Mouse (Mus musculus) forebrain, embryonic 11.5 days (tissue): ENCODE data around the gene Pgap1. TPM values are rescaled to one million over a fixed set of nuclear protein-coding genes. Genes with fewer than 3 reads are reported as not detected.

ENCODE experiments used
- ATAC-seq: fragments of 200-750 bp; cut with Nextera tagmentation; replicated peaks from 2 replicates; pipeline ENCODE4 v1.8.0; 2017; ENCODE audit warnings: moderate TSS enrichment; ENCODE audit not compliant: low FRiP score
- DNase-seq: peaks from one replicate; pipeline ENCODE4 v3.0.0-alpha.2; 2017; ENCODE audit warnings: low spot score
- H3K27ac ChIP-seq: fragments of 300-500 bp; sonication (generic); 2 replicates; pipeline ENCODE4 v1.5.1; 2014; ENCODE audit warnings: low read depth, low read length
- H3K27me3 ChIP-seq: fragments of 300-500 bp; sonication (generic); 2 replicates; pipeline ENCODE4 v1.6.1; 2014; ENCODE audit warnings: mild to moderate bottlenecking, low read length, mixed read lengths; ENCODE audit not compliant: control insufficient read depth, insufficient read depth
- H3K36me3 ChIP-seq: fragments of 300-500 bp; sonication (generic); 2 replicates; pipeline ENCODE4 v1.6.1; 2014; ENCODE audit warnings: mild to moderate bottlenecking, low read length, moderate library complexity, mixed read lengths; ENCODE audit not compliant: control insufficient read depth, insufficient read depth
- H3K4me1 ChIP-seq: fragments of 300-500 bp; sonication (generic); replicated peaks from 2 replicates; pipeline ENCODE4 v1.6.1; 2014; ENCODE audit warnings: low read length, mixed read lengths; ENCODE audit not compliant: control insufficient read depth, insufficient read depth
- H3K4me2 ChIP-seq: fragments of 300-500 bp; sonication (generic); 2 replicates; pipeline ENCODE4 v1.6.1; 2014; ENCODE audit warnings: low read depth, mild to moderate bottlenecking, low read length, moderate library complexity, mixed read lengths; ENCODE audit not compliant: severe bottlenecking
- H3K4me3 ChIP-seq: fragments of 300-500 bp; sonication (generic); 2 replicates; pipeline ENCODE4 v1.5.1; 2014; ENCODE audit warnings: low read depth, low read length
- H3K9ac ChIP-seq: fragments of 300-500 bp; sonication (generic); 2 replicates; pipeline ENCODE4 v1.6.1; 2014; ENCODE audit warnings: low read length
- H3K9me3 ChIP-seq: fragments of 300-500 bp; sonication (generic); 2 replicates; pipeline ENCODE4 v1.6.1; 2016; ENCODE audit warnings: low read length, mixed read lengths; ENCODE audit not compliant: control insufficient read depth
- WGBS: fragments of 180-500 bp; shearing (Covaris S2); extraction: QIAGEN DNeasy Blood & Tissue Kit; methylation state at CpG from one replicate; pipeline ENCODE4 v1.1.7; 2014; 5-methylcytosine and 5-hydroxymethylcytosine counted together
- polyA plus RNA-seq: library from polyadenylated mRNA; unstranded; fragments of >200 nt; fragmentation: Nextera tagmentation; extraction: Ambion mirVana; gene quantifications from 2 replicates; pipeline ENCODE4 v1.2.1, GENCODE M21; 2014

Pgap1 gene
- polyA plus RNA-seq, 1 experiment from 2014 or later: 19.9 TPM

GRCm38 (mm10) chr1:54585278-54585846 is 27.9 kb upstream of the Pgap1 start:
- Histone ChIP-seq H3K9me3 (no peaks in the 10 kb centered on the region), H3K4me2 (peak overlapping the region; percentile 24; the same call in 1 of the 2 replicates), H3K4me1 (peaks cover 5% of the 10 kb centered on the region; the same call in 1 of the 2 replicates), H3K9ac (no peak overlapping the region), H3K4me3 (no peak overlapping the region), H3K27ac (no peak overlapping the region), H3K27me3 (no peaks in the 10 kb centered on the region), H3K36me3 (no peaks in the 10 kb centered on the region)
- DNase-seq (no peak), ATAC-seq (peak; percentile 81)
- WGBS: 11% methylated on average over 9 of the region's 9 CpGs

DNA sequence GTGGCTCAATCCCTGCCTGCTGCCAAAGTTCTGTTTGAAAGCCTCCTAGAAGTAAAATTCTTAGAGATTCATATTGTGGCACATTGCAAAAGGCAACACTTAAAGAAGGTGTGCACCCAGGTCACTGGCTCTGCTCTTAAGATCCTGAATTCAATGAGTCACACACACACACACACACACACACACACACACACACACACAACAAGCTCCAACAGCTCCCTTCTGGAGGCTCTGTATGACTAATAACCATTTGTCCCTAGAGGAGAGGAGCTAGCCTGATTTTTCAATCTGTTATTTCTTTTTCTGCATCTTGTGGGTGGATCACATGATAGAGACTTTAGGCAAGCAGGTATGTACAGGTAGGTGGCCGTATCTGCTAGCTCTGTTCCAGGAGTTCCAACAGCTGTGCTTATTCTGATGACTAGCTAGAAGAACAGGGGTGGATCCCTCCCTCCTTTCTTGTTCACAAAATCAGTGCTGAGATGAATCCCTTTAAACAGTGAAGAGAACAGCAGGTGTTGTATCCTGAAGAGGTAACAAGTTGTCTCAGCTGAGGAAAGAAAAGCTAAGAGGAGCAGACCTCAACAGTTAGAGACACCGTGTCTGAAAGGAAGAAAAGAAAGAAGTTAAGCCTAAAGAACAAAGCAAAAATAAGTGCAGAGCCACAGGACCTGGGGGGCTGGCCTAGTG is 27.2 kb upstream of the Pgap1 start:
- H3K27me3 ChIP-seq: no peaks in the 10 kb centered on the region
- H3K4me3 ChIP-seq: no peak overlapping the region
- no peak overlapping the region for H3K27ac ChIP-seq
- peaks cover 5% of the 10 kb centered on the region; the same call in 1 of the 2 replicates for H3K4me1 ChIP-seq
- WGBS: 47% methylated on average over 2 of the region's 2 CpGs
- H3K9me3 ChIP-seq: no peaks in the 10 kb centered on the region
- H3K4me2 ChIP-seq: no peak overlapping the region; the same call in 1 of the 2 replicates
- DNase-seq (no peak), ATAC-seq (0 out of 2 replicates have a peak, but pooled peaks have one; percentile 34)
- H3K36me3 ChIP-seq: no peaks in the 10 kb centered on the region
- H3K9ac ChIP-seq: no peak overlapping the region

- DNase-seq (no peak), ATAC-seq (peak; percentile 70)
- Histone ChIP-seq H3K27ac (no peak overlapping the region), H3K36me3 (no peaks in the 10 kb centered on the region), H3K27me3 (no peaks in the 10 kb centered on the region), H3K4me2 (peak overlapping the region; percentile 19; the same call in 1 of the 2 replicates), H3K4me1 (peaks cover 3% of the 10 kb centered on the region), H3K9me3 (no peaks in the 10 kb centered on the region), H3K9ac (no peak overlapping the region), H3K4me3 (no peak overlapping the region)
- whole genome bisulfite sequencing: 23% methylated on average over 8 of the region's 8 CpGs
These were observed 21.1 kb upstream of the Pgap1 start for GRCm38 (mm10) chr1:54578358-54579184.

DNA sequence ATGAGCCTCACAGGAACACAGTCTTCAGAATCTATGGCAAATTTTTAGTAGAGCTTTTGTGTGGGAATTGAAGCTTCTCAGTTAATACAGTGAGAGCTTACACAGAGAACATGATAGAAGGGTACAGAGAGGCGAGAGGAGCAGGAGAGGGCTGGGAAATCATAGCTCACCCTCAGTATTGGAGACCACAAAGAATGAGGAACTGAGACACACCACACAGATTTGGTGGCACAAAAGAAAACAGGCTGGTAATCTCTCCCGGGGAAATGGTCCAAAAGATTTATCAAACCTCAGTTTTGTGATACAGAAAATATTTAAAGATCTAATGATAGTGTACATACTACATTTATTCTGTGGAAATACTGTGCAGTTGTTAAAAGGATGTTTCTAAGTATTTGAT is 11.6 kb upstream of the Pgap1 start:
- Histone ChIP-seq H3K4me1 (no peaks in the 10 kb centered on the region), H3K27ac (no peak overlapping the region), H3K9ac (no peak overlapping the region), H3K9me3 (no peaks in the 10 kb centered on the region), H3K4me2 (no peak overlapping the region), H3K27me3 (no peaks in the 10 kb centered on the region), H3K36me3 (no peaks in the 10 kb centered on the region), H3K4me3 (no peak overlapping the region)
- 75% methylated on average over 2 of the region's 2 CpGs for whole genome bisulfite sequencing
- ATAC-seq (no peak), DNase-seq (no peak)

GRCm38 (mm10) chr1:54563923-54564322 is 6.4 kb upstream of the Pgap1 start:
- no peak overlapping the region for H3K4me2 ChIP-seq
- ATAC-seq (no peak), DNase-seq (no peak)
- no peaks in the 10 kb centered on the region for H3K27me3 ChIP-seq
- no peak overlapping the region for H3K4me3 ChIP-seq
- no peaks in the 10 kb centered on the region for H3K36me3 ChIP-seq
- no peak overlapping the region for H3K9ac ChIP-seq
- no peaks in the 10 kb centered on the region for H3K4me1 ChIP-seq
- no peaks in the 10 kb centered on the region for H3K9me3 ChIP-seq
- no peak overlapping the region for H3K27ac ChIP-seq
- 88% methylated on average over 6 of the region's 6 CpGs for WGBS

DNA sequence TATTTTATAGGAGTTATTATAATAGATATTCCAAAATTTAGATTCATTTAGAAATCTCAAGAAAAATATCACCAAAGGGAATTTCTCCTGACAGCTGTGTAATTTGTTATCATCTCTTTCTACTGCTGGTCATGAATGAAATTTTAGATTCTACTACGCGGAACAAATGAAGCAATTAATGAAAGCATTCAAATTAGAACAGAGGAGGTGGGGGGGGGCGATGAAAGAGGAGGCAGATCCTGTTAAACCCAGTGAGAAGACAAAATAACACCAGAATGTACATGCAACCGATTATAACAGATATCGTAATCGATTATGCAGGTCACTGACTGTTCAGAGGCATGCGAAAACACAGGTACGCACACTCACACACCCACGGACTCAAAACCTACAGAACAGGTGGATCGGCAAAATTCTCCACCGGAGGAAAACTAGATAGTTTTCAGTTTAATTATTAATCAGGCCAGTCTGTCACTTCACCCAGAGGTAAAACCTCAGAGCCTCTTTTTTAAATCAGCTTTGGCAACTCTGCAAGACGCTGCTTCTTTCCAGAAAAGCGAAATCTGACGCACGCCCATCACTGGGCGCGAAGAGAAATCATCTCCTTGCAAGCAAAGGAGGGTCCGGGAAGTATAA is 780 bp downstream of the Pgap1 start:
- no peak for DNase-seq
- H3K9me3 ChIP-seq: no peaks in the 10 kb centered on the region
- no peaks in the 10 kb centered on the region for H3K36me3 ChIP-seq
- H3K27me3 ChIP-seq: no peaks in the 10 kb centered on the region
- no peaks in the 10 kb centered on the region; the same call in 1 of the 2 replicates for H3K4me1 ChIP-seq
- no peak for ATAC-seq
- H3K4me2 ChIP-seq: peak overlapping the region; percentile 67
- H3K9ac ChIP-seq: peak overlapping the region; percentile 70
- whole genome bisulfite sequencing: 2% methylated on average over 18 of the region's 18 CpGs
- peak overlapping the region; percentile 61 for H3K4me3 ChIP-seq
- no peak overlapping the region; the same call in 1 of the 2 replicates for H3K27ac ChIP-seq

- no peak overlapping the region for H3K4me3 ChIP-seq
These were observed 1.9 kb downstream of the Pgap1 start for GRCm38 (mm10) chr1:54555364-54556140.

More at GRCm38 (mm10) chr1:54555364-54556140, 1.9 kb downstream of the Pgap1 start:
- no peak for DNase-seq
- Histone ChIP-seq H3K9me3 (no peaks in the 10 kb centered on the region), H3K4me1 (no peaks in the 10 kb centered on the region; the same call in 1 of the 2 replicates), H3K4me2 (peak overlapping the region; percentile 22; the same call in 1 of the 2 replicates), H3K27me3 (no peaks in the 10 kb centered on the region), H3K27ac (no peak overlapping the region), H3K9ac (no peak overlapping the region), H3K36me3 (no peaks in the 10 kb centered on the region)
- ATAC-seq: no peak
- WGBS: 20% methylated on average over 4 of the region's 4 CpGs
